10 mouse cellular contexts compared by ENCODE assay signal in genomic region chr14:28375642-28376091, GRCm38 (mm10).
DNase-seq lines count a peak whose midpoint lies in the region; ATAC-seq and TF ChIP-seq lines count a peak whose summit lies in the region.
"Had no signal": no experiment of that assay in that cellular context is flagged by ENCODE, and none has a peak within 500 bp of the region (broad histone marks: within the 10 kb centered on the region; RNA-seq: fewer than 3 reads in every experiment).

No protein-coding gene starts in this region.

- H3K36me3 ChIP-seq in kidney, embryonic 16.5 days (ENCODE audit: insufficient read depth, low read length) = no peaks in the 10 kb centered on the region
- no peaks in the 10 kb centered on the region for H3K36me3 ChIP-seq in heart, embryonic 15.5 days
- H3K36me3 ChIP-seq in lung, embryonic 15.5 days = no peaks in the 10 kb centered on the region
- no peaks in the 10 kb centered on the region for H3K36me3 ChIP-seq in stomach, postnatal 0 days (ENCODE audit: control insufficient read depth, insufficient read depth, low read length)

- no peak overlapping the region for H3K27ac ChIP-seq in kidney, embryonic 16.5 days (ENCODE audit: low read length)
- no peak overlapping the region for H3K27ac ChIP-seq in heart, embryonic 15.5 days
- H3K27ac ChIP-seq in lung, embryonic 15.5 days = no peak overlapping the region
- H3K27ac ChIP-seq in stomach, postnatal 0 days (replicated peaks) = no peak overlapping the region

- no peaks in the 10 kb centered on the region for H3K4me1 ChIP-seq in kidney, embryonic 16.5 days (ENCODE audit: insufficient read depth, low read length)
- peaks cover 9% of the 10 kb centered on the region for H3K4me1 ChIP-seq in heart, embryonic 15.5 days (replicated peaks)
- peaks cover 7% of the 10 kb centered on the region for H3K4me1 ChIP-seq in lung, embryonic 15.5 days
- H3K4me1 ChIP-seq in stomach, postnatal 0 days (replicated peaks; ENCODE audit: control insufficient read depth, insufficient read depth) = no peaks in the 10 kb centered on the region

- no peaks in the 10 kb centered on the region for H3K9me3 ChIP-seq in kidney, embryonic 16.5 days (ENCODE audit: low read length)
- H3K9me3 ChIP-seq in heart, embryonic 15.5 days (replicated peaks) = no peaks in the 10 kb centered on the region
- no peaks in the 10 kb centered on the region for H3K9me3 ChIP-seq in lung, embryonic 15.5 days
- H3K9me3 ChIP-seq in stomach, postnatal 0 days (ENCODE audit: control insufficient read depth, low read length) = no peaks in the 10 kb centered on the region

- TF ChIP-seq CTCF in stomach, postnatal 0 days (IDR thresholded peaks at IDR 0.05; ENCODE audit: low read depth) = no peak

- no peak overlapping the region for H3K9ac ChIP-seq in kidney, embryonic 16.5 days (replicated peaks; ENCODE audit: low read length)
- no peak overlapping the region for H3K9ac ChIP-seq in heart, embryonic 15.5 days
- H3K9ac ChIP-seq in lung, embryonic 15.5 days = no peak overlapping the region
- H3K9ac ChIP-seq in stomach, postnatal 0 days (ENCODE audit: low read length) = no peak overlapping the region

- ATAC-seq in kidney, embryonic 16.5 days (ENCODE audit: low FRiP score, low TSS enrichment) = no peak
- ATAC-seq in heart, embryonic 15.5 days (replicated peaks; ENCODE audit: insufficient number of reproducible peaks, insufficient read depth, low FRiP score, low read depth) = peak; percentile 50; the same call in 1 of the 2 replicates
- no peak; the same call in 1 of the 2 replicates for ATAC-seq in lung, embryonic 15.5 days (ENCODE audit: borderline replicate concordance, extremely low read depth, low FRiP score, low TSS enrichment)
- ATAC-seq in stomach, postnatal 0 days (ENCODE audit: low FRiP score, low TSS enrichment) = no peak
- ATAC-seq: CD4-positive, CD25-positive, alpha-beta regulatory T cell, adult 4 months had no signal

- H3K27me3 ChIP-seq in kidney, embryonic 16.5 days (ENCODE audit: insufficient read depth, low read length) = no peaks in the 10 kb centered on the region
- no peaks in the 10 kb centered on the region for H3K27me3 ChIP-seq in heart, embryonic 15.5 days
- H3K27me3 ChIP-seq in lung, embryonic 15.5 days = no peaks in the 10 kb centered on the region
- H3K27me3 ChIP-seq in stomach, postnatal 0 days (ENCODE audit: control insufficient read depth, insufficient read depth, low read length) = no peaks in the 10 kb centered on the region

- H3K4me3 ChIP-seq in kidney, embryonic 16.5 days (ENCODE audit: low read length) = no peak overlapping the region
- H3K4me3 ChIP-seq in heart, embryonic 15.5 days = no peak overlapping the region
- H3K4me3 ChIP-seq in lung, embryonic 15.5 days = no peak overlapping the region
- H3K4me3 ChIP-seq in stomach, postnatal 0 days (ENCODE audit: low read depth, low read length) = no peak overlapping the region

- 17% methylated on average over 10 of the region's 10 CpGs for WGBS in kidney, embryonic 16.5 days
- 19% methylated on average over 10 of the region's 10 CpGs for WGBS in heart, embryonic 15.5 days
- 20% methylated on average over 10 of the region's 10 CpGs for WGBS in lung, embryonic 15.5 days
- WGBS in stomach, postnatal 0 days = 23% methylated on average over 10 of the region's 10 CpGs

- no peak for TF ChIP-seq EP300 in stomach, postnatal 0 days (optimal IDR thresholded peaks at IDR 0.05)

- no peak overlapping the region for H3K4me2 ChIP-seq in kidney, embryonic 16.5 days (replicated peaks; ENCODE audit: low read depth, low read length)
- peak overlapping the region; percentile 35 for H3K4me2 ChIP-seq in heart, embryonic 15.5 days
- peak overlapping the region; percentile 37 for H3K4me2 ChIP-seq in lung, embryonic 15.5 days
- no peak overlapping the region; the same call in 1 of the 2 replicates for H3K4me2 ChIP-seq in stomach, postnatal 0 days (replicated peaks; ENCODE audit: low read depth)
- H3K4me2 ChIP-seq: liver, embryonic 11.5 days had no signal

- DNase-seq in kidney, postnatal 25 days = peak; percentile 12 to 37
- peak; percentile 36 for DNase-seq in stomach, postnatal 0 days (ENCODE audit: low spot score)
- DNase-seq in testis, postnatal 14 days (ENCODE audit: low spot score) = no peak
- no peak for DNase-seq in cerebellum, adult 18-20 months
- DNase-seq in urinary bladder, postnatal 4 days (ENCODE audit: low spot score in 2 of 2) = no peak

Comparison
In these comparisons a context has a peak if more than half of its experiments do, and no peak if none do; other contexts are left out.
1. DNase-seq: peak in kidney, postnatal 25 days (2 of 2) and stomach, postnatal 0 days (single experiment); none in testis, postnatal 14 days (single experiment), cerebellum, adult 18-20 months (0 of 2) and urinary bladder, postnatal 4 days (0 of 2).
2. H3K4me2 ChIP-seq: peak in heart, embryonic 15.5 days (single experiment) and lung, embryonic 15.5 days (single experiment); none in kidney, embryonic 16.5 days (single experiment) and stomach, postnatal 0 days (single experiment).